Mouse (Mus musculus) liver, embryonic 11.5 days (tissue): ENCODE data around the gene Tbce. TPM values are rescaled to one million over a fixed set of nuclear protein-coding genes. Genes with fewer than 3 reads are reported as not detected.

Source experiments
- ATAC-seq: fragments of 200-750 bp; cut with Nextera tagmentation; replicated peaks from 2 replicates; pipeline ENCODE4 v1.8.0; 2017; ENCODE audit warnings: moderate number of reproducible peaks, mild to moderate bottlenecking, moderate TSS enrichment, moderate library complexity; ENCODE audit not compliant: low FRiP score
- DNase-seq: peaks from one replicate; pipeline ENCODE4 v3.0.0-alpha.2; 2017; ENCODE audit warnings: low spot score
- H3K27ac ChIP-seq: fragments of 300-500 bp; sonication (generic); 2 replicates; pipeline ENCODE4 v1.5.1; 2014; ENCODE audit warnings: mild to moderate bottlenecking, low read depth, low read length, control low read depth
- H3K27me3 ChIP-seq: fragments of 300-500 bp; sonication (generic); replicated peaks from 2 replicates; pipeline ENCODE4 v1.6.1; 2014; ENCODE audit warnings: low read length, mixed read lengths; ENCODE audit not compliant: control insufficient read depth, insufficient read depth
- H3K36me3 ChIP-seq: fragments of 300-500 bp; sonication (generic); 2 replicates; pipeline ENCODE4 v1.6.1; 2014; ENCODE audit warnings: mild to moderate bottlenecking, low read length, moderate library complexity, mixed read lengths; ENCODE audit not compliant: control insufficient read depth, insufficient read depth
- H3K4me1 ChIP-seq: fragments of 300-500 bp; sonication (generic); replicated peaks from 2 replicates; pipeline ENCODE4 v1.6.1; 2014; ENCODE audit warnings: low read length, mixed read lengths; ENCODE audit not compliant: control insufficient read depth, insufficient read depth
- H3K4me2 ChIP-seq: fragments of 300-500 bp; sonication (generic); 2 replicates; pipeline ENCODE4 v1.6.1; 2014; ENCODE audit warnings: mild to moderate bottlenecking, control low read depth, moderate library complexity
- H3K4me3 ChIP-seq: fragments of 300-500 bp; sonication (generic); 2 replicates; pipeline ENCODE4 v1.5.1; 2014; ENCODE audit warnings: low read depth, low read length, control low read depth
- H3K9ac ChIP-seq: fragments of 300-500 bp; sonication (generic); 2 replicates; pipeline ENCODE4 v1.6.1; 2014; ENCODE audit warnings: low read depth, low read length, control low read depth
- H3K9me3 ChIP-seq: fragments of 300-500 bp; sonication (generic); 2 replicates; pipeline ENCODE4 v1.6.1; 2016; ENCODE audit warnings: low read length, inconsistent platforms, mixed read lengths; ENCODE audit not compliant: control insufficient read depth
- WGBS: fragments of 180-500 bp; shearing (Covaris S2); extraction: QIAGEN DNeasy Blood & Tissue Kit; methylation state at CpG from one replicate; pipeline ENCODE4 v1.1.7; 2014; 5-methylcytosine and 5-hydroxymethylcytosine counted together
- polyA plus RNA-seq: library from polyadenylated mRNA; unstranded; fragments of >200 nt; fragmentation: Nextera tagmentation; extraction: Ambion mirVana; gene quantifications from 2 replicates; pipeline ENCODE4 v1.2.1, GENCODE M21; 2014

Tbce gene
- polyA plus RNA-seq, result 49.3 and 50.9 TPM in 2 replicates

GRCm38 (mm10) chr13:14039292-14039965, at the start of gene Tbce:
Tbce (minus strand) TSS chr13:14039638.
- Histone ChIP-seq H3K4me2 (peak within 1 kb of the TSS; percentile 91), H3K27ac (peak within 1 kb of the TSS; percentile 91), H3K9me3 (no peaks in the 10 kb centered on the region), H3K27me3 (no peaks in the 10 kb centered on the region), H3K4me1 (peaks cover 11% of the 10 kb centered on the region), H3K9ac (peak within 1 kb of the TSS; percentile 90), H3K36me3 (no peaks in the 10 kb centered on the region), H3K4me3 (peak within 1 kb of the TSS; percentile 68)
- ATAC-seq (peak; percentile 95), DNase-seq (peak; percentile 91)
- WGBS, result under 1% methylated on average over 35 of the region's 35 CpGs

GRCm38 (mm10) chr13:14088669-14089068, 49.2 kb upstream of the Tbce start:
- DNase-seq, result no peak
- 79% methylated on average over 1 of the region's 1 CpGs for WGBS
- H3K36me3 ChIP-seq, result no peaks in the 10 kb centered on the region
- H3K27me3 ChIP-seq, result no peaks in the 10 kb centered on the region
- no peak for ATAC-seq
- no peak overlapping the region for H3K4me3 ChIP-seq
- no peak overlapping the region for H3K4me2 ChIP-seq
- H3K27ac ChIP-seq, result no peak overlapping the region
- no peak overlapping the region for H3K9ac ChIP-seq
- H3K4me1 ChIP-seq, result no peaks in the 10 kb centered on the region
- no peaks in the 10 kb centered on the region for H3K9me3 ChIP-seq

- Histone ChIP-seq H3K27me3 (no peaks in the 10 kb centered on the region), H3K9me3 (no peaks in the 10 kb centered on the region), H3K4me2 (no peak overlapping the region), H3K4me3 (no peak overlapping the region), H3K9ac (no peak overlapping the region), H3K4me1 (peaks cover 4% of the 10 kb centered on the region; the same call in 1 of the 2 replicates), H3K27ac (no peak overlapping the region), H3K36me3 (no peaks in the 10 kb centered on the region)
- DNase-seq (no peak), ATAC-seq (no peak)
- 78% methylated on average over 1 of the region's 1 CpGs for WGBS
Measured at GRCm38 (mm10) chr13:14075326-14075725, 35.9 kb upstream of the Tbce start.

- Histone ChIP-seq H3K4me3 (no peak overlapping the region), H3K27me3 (no peaks in the 10 kb centered on the region), H3K9me3 (no peaks in the 10 kb centered on the region), H3K4me1 (peaks cover 4% of the 10 kb centered on the region; the same call in 1 of the 2 replicates), H3K27ac (no peak overlapping the region), H3K36me3 (no peaks in the 10 kb centered on the region), H3K9ac (no peak overlapping the region), H3K4me2 (no peak overlapping the region)
- ATAC-seq, result no peak
- no peak for DNase-seq
- 88% methylated on average over 1 of the region's 1 CpGs for WGBS
Measured at GRCm38 (mm10) chr13:14074371-14074770, 34.9 kb upstream of the Tbce start.

- H3K9me3 ChIP-seq, result no peaks in the 10 kb centered on the region
- no peak overlapping the region for H3K9ac ChIP-seq
- ATAC-seq (no peak), DNase-seq (no peak)
- H3K4me2 ChIP-seq, result no peak overlapping the region
- H3K4me1 ChIP-seq, result peaks cover 10% of the 10 kb centered on the region
- H3K4me3 ChIP-seq, result no peak overlapping the region
- no peak overlapping the region for H3K27ac ChIP-seq
- no peaks in the 10 kb centered on the region for H3K27me3 ChIP-seq
- H3K36me3 ChIP-seq, result no peaks in the 10 kb centered on the region
- 92% methylated on average over 1 of the region's 1 CpGs for WGBS
Measured at GRCm38 (mm10) chr13:14069291-14069690, 29.9 kb upstream of the Tbce start.

GRCm38 (mm10) chr13:14068035-14068434, 28.6 kb upstream of the Tbce start:
- H3K9ac ChIP-seq, result no peak overlapping the region

GRCm38 (mm10) chr13:14065701-14066100, 26.3 kb upstream of the Tbce start:
- Histone ChIP-seq H3K4me1 (peaks cover 14% of the 10 kb centered on the region), H3K27me3 (no peaks in the 10 kb centered on the region), H3K4me2 (no peak overlapping the region; the same call in 1 of the 2 replicates), H3K27ac (no peak overlapping the region), H3K36me3 (no peaks in the 10 kb centered on the region), H3K4me3 (no peak overlapping the region), H3K9me3 (no peaks in the 10 kb centered on the region), H3K9ac (no peak overlapping the region)
- 83% methylated on average over 1 of the region's 1 CpGs for WGBS
- no peak for DNase-seq
- no peak for ATAC-seq

More at GRCm38 (mm10) chr13:14068035-14068434, 28.6 kb upstream of the Tbce start:
- no peak overlapping the region for H3K27ac ChIP-seq
- DNase-seq (no peak), ATAC-seq (no peak)
- H3K4me3 ChIP-seq, result no peak overlapping the region
- H3K4me1 ChIP-seq, result peaks cover 10% of the 10 kb centered on the region
- no peak overlapping the region for H3K4me2 ChIP-seq
- H3K9me3 ChIP-seq, result no peaks in the 10 kb centered on the region
- H3K36me3 ChIP-seq, result no peaks in the 10 kb centered on the region
- H3K27me3 ChIP-seq, result no peaks in the 10 kb centered on the region

GRCm38 (mm10) chr13:14065028-14065380, 25.6 kb upstream of the Tbce start:
- H3K27me3 ChIP-seq, result no peaks in the 10 kb centered on the region
- peak overlapping the region; percentile 95; the same call in 1 of the 2 replicates for H3K27ac ChIP-seq
- peaks cover 14% of the 10 kb centered on the region for H3K4me1 ChIP-seq
- H3K4me2 ChIP-seq, result peak overlapping the region; percentile 84
- peak overlapping the region; percentile 99 for H3K4me3 ChIP-seq
- DNase-seq (no peak), ATAC-seq (no peak)
- H3K9me3 ChIP-seq, result no peaks in the 10 kb centered on the region
- 29% methylated on average over 9 of the region's 9 CpGs for WGBS
- H3K36me3 ChIP-seq, result no peaks in the 10 kb centered on the region
- peak overlapping the region; percentile 91 for H3K9ac ChIP-seq
